Mouse (Mus musculus) heart, embryonic 13.5 days (tissue): Measurements from ENCODE around the gene Arg2. TPM values are rescaled to one million over a fixed set of nuclear protein-coding genes. Genes with fewer than 3 reads are reported as not detected.

Experiments used
- ATAC-seq: fragments of 200-750 bp; cut with Nextera tagmentation; 2 replicates; pipeline ENCODE4 v1.8.0; 2017; ENCODE audit warnings: moderate TSS enrichment; ENCODE audit not compliant: insufficient number of reproducible peaks, low FRiP score, low TSS enrichment; ENCODE audit errors: extremely low read depth
- H3K27ac ChIP-seq: fragments of 300-500 bp; sonication (generic); replicated peaks from 2 replicates; pipeline ENCODE4 v1.5.1; 2015; ENCODE audit warnings: moderate library complexity, mild to moderate bottlenecking, inconsistent platforms
- H3K27me3 ChIP-seq: fragments of 300-500 bp; sonication (generic); replicated peaks from 2 replicates; pipeline ENCODE4 v1.6.1; 2015; ENCODE audit warnings: mild to moderate bottlenecking, inconsistent platforms
- H3K36me3 ChIP-seq: fragments of 300-500 bp; sonication (generic); 2 replicates; pipeline ENCODE4 v1.6.1; 2015; ENCODE audit warnings: mild to moderate bottlenecking, inconsistent platforms
- H3K4me1 ChIP-seq: fragments of 300-500 bp; sonication (generic); 2 replicates; pipeline ENCODE4 v1.6.1; 2015; ENCODE audit warnings: inconsistent platforms
- H3K4me2 ChIP-seq: fragments of 300-500 bp; sonication (generic); 2 replicates; pipeline ENCODE4 v1.6.1; 2015; ENCODE audit warnings: inconsistent platforms, mild to moderate bottlenecking, moderate library complexity
- H3K4me3 ChIP-seq: fragments of 300-500 bp; sonication (generic); 2 replicates; pipeline ENCODE4 v1.5.1; 2015; ENCODE audit warnings: moderate library complexity, mild to moderate bottlenecking, inconsistent platforms
- H3K9ac ChIP-seq: fragments of 300-500 bp; sonication (generic); 2 replicates; pipeline ENCODE4 v1.6.1; 2015; ENCODE audit warnings: inconsistent platforms, mild to moderate bottlenecking, moderate library complexity
- H3K9me3 ChIP-seq: fragments of 300-500 bp; sonication (generic); 2 replicates; pipeline ENCODE4 v1.6.1; 2016; ENCODE audit warnings: inconsistent platforms
- WGBS: fragments of 180-500 bp; shearing (Covaris S2); methylation state at CpG from one replicate; pipeline ENCODE4 v1.1.7; 2015; ENCODE audit warnings: mixed read lengths; 5-methylcytosine and 5-hydroxymethylcytosine counted together
- polyA plus RNA-seq: library from polyadenylated mRNA; unstranded; fragments of >200 nt; fragmentation: Nextera tagmentation; extraction: Ambion mirVana; gene quantifications from 2 replicates; pipeline ENCODE4 v1.2.1, GENCODE M21; 2015

The Arg2 gene
- polyA plus RNA-seq, 1 experiment from 2014 or later, result 0.60 TPM

GRCm38 (mm10) chr12:79131706-79132460, 1.3 kb downstream of the Arg2 start:
- Histone ChIP-seq H3K36me3 (no peaks in the 10 kb centered on the region), H3K4me2 (peak overlapping the region; percentile 90; the same call in 1 of the 2 replicates), H3K4me3 (peak overlapping the region; percentile 55; the same call in 1 of the 2 replicates), H3K27me3 (peaks cover 51% of the 10 kb centered on the region), H3K27ac (no peak overlapping the region), H3K9me3 (no peaks in the 10 kb centered on the region), H3K9ac (no peak overlapping the region), H3K4me1 (peaks cover 23% of the 10 kb centered on the region)
- 31% methylated on average over 5 of the region's 5 CpGs for WGBS
- no peak for ATAC-seq

- ATAC-seq, result no peak
- Histone ChIP-seq H3K9ac (no peak overlapping the region), H3K9me3 (no peaks in the 10 kb centered on the region), H3K4me2 (no peak overlapping the region), H3K36me3 (no peaks in the 10 kb centered on the region), H3K4me3 (no peak overlapping the region), H3K4me1 (peaks cover 23% of the 10 kb centered on the region), H3K27ac (no peak overlapping the region), H3K27me3 (peaks cover 48% of the 10 kb centered on the region)
- WGBS, result 16% methylated on average over 8 of the region's 8 CpGs
Observed at GRCm38 (mm10) chr12:79134676-79135075, 4.1 kb downstream of the Arg2 start.

- no peak for ATAC-seq
- Histone ChIP-seq H3K9me3 (no peaks in the 10 kb centered on the region), H3K4me3 (no peak overlapping the region), H3K9ac (no peak overlapping the region), H3K27me3 (peaks cover 44% of the 10 kb centered on the region), H3K4me1 (peaks cover 23% of the 10 kb centered on the region), H3K36me3 (no peaks in the 10 kb centered on the region), H3K4me2 (no peak overlapping the region), H3K27ac (no peak overlapping the region)
- whole genome bisulfite sequencing, result 33% methylated on average over 4 of the region's 4 CpGs
Observed at GRCm38 (mm10) chr12:79135105-79135504, 4.5 kb downstream of the Arg2 start.

- no peaks in the 10 kb centered on the region for H3K36me3 ChIP-seq
- no peak overlapping the region for H3K9ac ChIP-seq
- peaks cover 26% of the 10 kb centered on the region for H3K27me3 ChIP-seq
- no peaks in the 10 kb centered on the region for H3K9me3 ChIP-seq
- ATAC-seq, result no peak
- 73% methylated on average over 7 of the region's 7 CpGs for WGBS
- no peak overlapping the region for H3K4me2 ChIP-seq
- H3K4me1 ChIP-seq, result peaks cover 7% of the 10 kb centered on the region; the same call in 1 of the 2 replicates
- no peak overlapping the region for H3K27ac ChIP-seq
- no peak overlapping the region for H3K4me3 ChIP-seq
Observed at GRCm38 (mm10) chr12:79136949-79137348, 6.4 kb downstream of the Arg2 start.

- no peak for ATAC-seq
- Histone ChIP-seq H3K4me2 (no peak overlapping the region), H3K36me3 (no peaks in the 10 kb centered on the region), H3K27me3 (peaks cover 7% of the 10 kb centered on the region; the same call in 1 of the 2 replicates), H3K9me3 (no peaks in the 10 kb centered on the region), H3K9ac (no peak overlapping the region), H3K4me1 (peaks cover 7% of the 10 kb centered on the region; the same call in 1 of the 2 replicates), H3K27ac (no peak overlapping the region), H3K4me3 (no peak overlapping the region)
Observed at GRCm38 (mm10) chr12:79138999-79139398, 8.4 kb downstream of the Arg2 start.

- no peak overlapping the region for H3K9ac ChIP-seq
- ATAC-seq, result no peak
- H3K36me3 ChIP-seq, result no peaks in the 10 kb centered on the region
- whole genome bisulfite sequencing, result 59% methylated on average over 1 of the region's 1 CpGs
- H3K9me3 ChIP-seq, result no peaks in the 10 kb centered on the region
- no peak overlapping the region for H3K27ac ChIP-seq
- H3K27me3 ChIP-seq, result 0 out of 2 replicates have a peak, but pooled peaks cover 7% of the 10 kb centered on the region
- H3K4me2 ChIP-seq, result no peak overlapping the region
- peaks cover 7% of the 10 kb centered on the region; the same call in 1 of the 2 replicates for H3K4me1 ChIP-seq
- H3K4me3 ChIP-seq, result no peak overlapping the region
Observed at GRCm38 (mm10) chr12:79139417-79139816, 8.8 kb downstream of the Arg2 start.

- WGBS, result 83% methylated on average over 2 of the region's 2 CpGs
- no peak for ATAC-seq
Observed at GRCm38 (mm10) chr12:79140811-79141210, 10.2 kb downstream of the Arg2 start.

GRCm38 (mm10) chr12:79141384-79141783, 10.8 kb downstream of the Arg2 start:
- Histone ChIP-seq H3K27ac (no peak overlapping the region), H3K36me3 (no peaks in the 10 kb centered on the region), H3K9ac (no peak overlapping the region), H3K4me3 (no peak overlapping the region), H3K4me1 (no peaks in the 10 kb centered on the region), H3K9me3 (no peaks in the 10 kb centered on the region), H3K27me3 (no peaks in the 10 kb centered on the region), H3K4me2 (no peak overlapping the region)
- no peak for ATAC-seq

More at GRCm38 (mm10) chr12:79140811-79141210, 10.2 kb downstream of the Arg2 start:
- Histone ChIP-seq H3K9ac (no peak overlapping the region), H3K27ac (no peak overlapping the region), H3K27me3 (no peaks in the 10 kb centered on the region), H3K9me3 (no peaks in the 10 kb centered on the region), H3K4me2 (no peak overlapping the region), H3K4me1 (no peaks in the 10 kb centered on the region), H3K36me3 (no peaks in the 10 kb centered on the region), H3K4me3 (no peak overlapping the region)

- H3K27ac ChIP-seq, result no peak overlapping the region
- WGBS, result 91% methylated on average over 6 of the region's 6 CpGs
- H3K9ac ChIP-seq, result no peak overlapping the region
- ATAC-seq, result no peak
- H3K4me3 ChIP-seq, result no peak overlapping the region
- no peak overlapping the region for H3K4me2 ChIP-seq
- H3K27me3 ChIP-seq, result no peaks in the 10 kb centered on the region
- no peaks in the 10 kb centered on the region for H3K9me3 ChIP-seq
- peaks cover 19% of the 10 kb centered on the region for H3K36me3 ChIP-seq
- H3K4me1 ChIP-seq, result no peaks in the 10 kb centered on the region
Observed at GRCm38 (mm10) chr12:79149653-79150052, 19.1 kb downstream of the Arg2 start.

- no peak overlapping the region for H3K4me3 ChIP-seq
- H3K36me3 ChIP-seq, result peaks cover 83% of the 10 kb centered on the region
- no peak for ATAC-seq
- 84% methylated on average over 3 of the region's 3 CpGs for WGBS
- H3K9me3 ChIP-seq, result no peaks in the 10 kb centered on the region
- H3K9ac ChIP-seq, result no peak overlapping the region
- no peak overlapping the region for H3K27ac ChIP-seq
- H3K4me2 ChIP-seq, result no peak overlapping the region
- no peaks in the 10 kb centered on the region for H3K27me3 ChIP-seq
- peaks cover 23% of the 10 kb centered on the region for H3K4me1 ChIP-seq
Observed at GRCm38 (mm10) chr12:79162876-79163275, 32.3 kb downstream of the Arg2 start.

GRCm38 (mm10) chr12:79169173-79169572, 38.6 kb downstream of the Arg2 start:
- H3K4me1 ChIP-seq, result peaks cover 29% of the 10 kb centered on the region
- no peaks in the 10 kb centered on the region for H3K27me3 ChIP-seq
- no peak overlapping the region for H3K9ac ChIP-seq
- no peak overlapping the region for H3K4me3 ChIP-seq
- H3K4me2 ChIP-seq, result no peak overlapping the region
- ATAC-seq, result no peak
- no peaks in the 10 kb centered on the region for H3K9me3 ChIP-seq
- peaks cover 26% of the 10 kb centered on the region for H3K36me3 ChIP-seq
- no peak overlapping the region for H3K27ac ChIP-seq

GRCm38 (mm10) chr12:79170421-79170820, 39.8 kb downstream of the Arg2 start:
- 79% methylated on average over 3 of the region's 3 CpGs for WGBS
- H3K9ac ChIP-seq, result no peak overlapping the region; the same call in 1 of the 2 replicates
- H3K36me3 ChIP-seq, result peaks cover 25% of the 10 kb centered on the region
- no peak overlapping the region for H3K4me3 ChIP-seq
- no peaks in the 10 kb centered on the region for H3K9me3 ChIP-seq
- no peak overlapping the region for H3K27ac ChIP-seq
- no peaks in the 10 kb centered on the region for H3K27me3 ChIP-seq
- ATAC-seq, result no peak
- no peak overlapping the region for H3K4me2 ChIP-seq
- H3K4me1 ChIP-seq, result peaks cover 18% of the 10 kb centered on the region
